Mouse (Mus musculus): ENCODE data around the gene Ebf1. TPM values are rescaled to one million over a fixed set of nuclear protein-coding genes. Genes with fewer than 3 reads are reported as not detected.

Ebf1 gene
- polyA plus RNA-seq, 1 experiment = 2.7 TPM

- Histone ChIP-seq H3ac (ENCODE audit: control insufficient read depth, insufficient read length) (no peak overlapping the region), H3K36me3 (ENCODE audit: control insufficient read depth, insufficient read depth) (no peaks in the 10 kb centered on the region), H3K27me3 (ENCODE audit: control insufficient read depth, insufficient read depth, insufficient read length) (no peaks in the 10 kb centered on the region), H3K79me2 (ENCODE audit: control insufficient read depth, insufficient read depth) (no peaks in the 10 kb centered on the region), H3K4me3 (no peak overlapping the region), H3K4me2 (ENCODE audit: low read depth) (no peak overlapping the region)
- TF ChIP-seq CEBPB (IDR thresholded peaks at IDR 0.05; ENCODE audit: insufficient read depth, poor library complexity, severe bottlenecking) (no peak), E2F4 (IDR thresholded peaks at IDR 0.05; ENCODE audit: insufficient read depth) (no peak), MYOD1 (IDR thresholded peaks at IDR 0.05; ENCODE audit: control insufficient read depth in 1 of 3, insufficient read length in 2 of 3, low read depth in 2 of 3) (no peak), MYOG (IDR thresholded peaks at IDR 0.05; ENCODE audit: control insufficient read depth in 1 of 3, insufficient read depth in 1 of 3, insufficient read length in 2 of 3, low read depth in 2 of 3) (no peak), TCF3 (IDR thresholded peaks at IDR 0.05; ENCODE audit: insufficient read length, low read depth) (no peak), TCF12 (IDR thresholded peaks at IDR 0.05; ENCODE audit: insufficient read depth, poor library complexity, severe bottlenecking) (no peak)
Observed at GRCm38 (mm10) chr11:44632064-44632968, 15.2 kb downstream of the Ebf1 start.

- Histone ChIP-seq H3K4me2 (ENCODE audit: low read depth) (no peak overlapping the region), H3K4me3 (no peak overlapping the region), H3ac (ENCODE audit: control insufficient read depth, insufficient read length) (no peak overlapping the region), H3K36me3 (ENCODE audit: control insufficient read depth, insufficient read depth) (no peaks in the 10 kb centered on the region), H3K79me2 (ENCODE audit: control insufficient read depth, insufficient read depth) (no peaks in the 10 kb centered on the region), H3K27me3 (ENCODE audit: control insufficient read depth, insufficient read depth, insufficient read length) (no peaks in the 10 kb centered on the region)
- TF ChIP-seq MYOD1 (IDR thresholded peaks at IDR 0.05; ENCODE audit: control insufficient read depth in 1 of 3, insufficient read length in 2 of 3, low read depth in 2 of 3) (no peak), CEBPB (IDR thresholded peaks at IDR 0.05; ENCODE audit: insufficient read depth, poor library complexity, severe bottlenecking) (no peak), TCF12 (IDR thresholded peaks at IDR 0.05; ENCODE audit: insufficient read depth, poor library complexity, severe bottlenecking) (no peak)
Observed at GRCm38 (mm10) chr11:44633001-44633693, 16.0 kb downstream of the Ebf1 start.

GRCm38 (mm10) chr11:44634552-44635193, 17.6 kb downstream of the Ebf1 start:
- Histone ChIP-seq H3K79me2 (ENCODE audit: control insufficient read depth, insufficient read depth) (no peaks in the 10 kb centered on the region), H3K27me3 (ENCODE audit: control insufficient read depth, insufficient read depth, insufficient read length) (no peaks in the 10 kb centered on the region), H3K36me3 (ENCODE audit: control insufficient read depth, insufficient read depth) (no peaks in the 10 kb centered on the region), H3K4me2 (ENCODE audit: low read depth) (no peak overlapping the region), H3K4me3 (no peak overlapping the region), H3ac (ENCODE audit: control insufficient read depth, insufficient read length) (no peak overlapping the region)
- no peak for TF ChIP-seq USF1 (IDR thresholded peaks at IDR 0.05; ENCODE audit: low read depth)
- no peak for TF ChIP-seq E2F4 (IDR thresholded peaks at IDR 0.05; ENCODE audit: insufficient read depth)
- no peak for TF ChIP-seq CEBPB (IDR thresholded peaks at IDR 0.05; ENCODE audit: insufficient read depth, poor library complexity, severe bottlenecking)
- TF ChIP-seq TCF3 (IDR thresholded peaks at IDR 0.05; ENCODE audit: insufficient read length, low read depth) = no peak
- no peak for TF ChIP-seq MYOG (IDR thresholded peaks at IDR 0.05; ENCODE audit: control insufficient read depth in 1 of 3, insufficient read depth in 1 of 3, insufficient read length in 2 of 3, low read depth in 2 of 3)
- TF ChIP-seq POLR2AphosphoS2 (IDR thresholded peaks at IDR 0.05; ENCODE audit: insufficient read length, low read depth) = no peak
- TF ChIP-seq POLR2A (IDR thresholded peaks at IDR 0.05; ENCODE audit: insufficient read length, low read depth) = no peak
- TF ChIP-seq SRF (IDR thresholded peaks at IDR 0.05; ENCODE audit: control insufficient read depth, insufficient read length, low read depth) = no peak
- no peak for TF ChIP-seq TCF12 (IDR thresholded peaks at IDR 0.05; ENCODE audit: insufficient read depth, poor library complexity, severe bottlenecking)
- no peak for TF ChIP-seq MYOD1 (IDR thresholded peaks at IDR 0.05; ENCODE audit: control insufficient read depth in 1 of 3, insufficient read length in 2 of 3, low read depth in 2 of 3)
- no peak for TF ChIP-seq REST (IDR thresholded peaks at IDR 0.05; ENCODE audit: insufficient read depth, insufficient read length)
- no peak for TF ChIP-seq MAX (IDR thresholded peaks at IDR 0.05; ENCODE audit: low read depth)

GRCm38 (mm10) chr11:44636241-44636640, 19.1 kb downstream of the Ebf1 start:
- Histone ChIP-seq H3K27me3 (ENCODE audit: control insufficient read depth, insufficient read depth, insufficient read length) (no peaks in the 10 kb centered on the region), H3K4me3 (no peak overlapping the region), H3K36me3 (ENCODE audit: control insufficient read depth, insufficient read depth) (no peaks in the 10 kb centered on the region), H3K4me2 (ENCODE audit: low read depth) (no peak overlapping the region), H3ac (ENCODE audit: control insufficient read depth, insufficient read length) (no peak overlapping the region), H3K79me2 (ENCODE audit: control insufficient read depth, insufficient read depth) (peaks cover under 1% of the 10 kb centered on the region)
- TF ChIP-seq SRF (IDR thresholded peaks at IDR 0.05; ENCODE audit: control insufficient read depth, insufficient read length, low read depth) (no peak), USF1 (IDR thresholded peaks at IDR 0.05; ENCODE audit: low read depth) (no peak), CEBPB (IDR thresholded peaks at IDR 0.05; ENCODE audit: insufficient read depth, poor library complexity, severe bottlenecking) (no peak), MYOD1 (IDR thresholded peaks at IDR 0.05; ENCODE audit: control insufficient read depth in 1 of 3, insufficient read length in 2 of 3, low read depth in 2 of 3) (no peak), E2F4 (IDR thresholded peaks at IDR 0.05; ENCODE audit: insufficient read depth) (no peak), REST (IDR thresholded peaks at IDR 0.05; ENCODE audit: insufficient read depth, insufficient read length) (no peak), POLR2AphosphoS2 (IDR thresholded peaks at IDR 0.05; ENCODE audit: insufficient read length, low read depth) (no peak), TCF12 (IDR thresholded peaks at IDR 0.05; ENCODE audit: insufficient read depth, poor library complexity, severe bottlenecking) (no peak), TCF3 (IDR thresholded peaks at IDR 0.05; ENCODE audit: insufficient read length, low read depth) (no peak), MYOG (IDR thresholded peaks at IDR 0.05; ENCODE audit: control insufficient read depth in 1 of 3, insufficient read depth in 1 of 3, insufficient read length in 2 of 3, low read depth in 2 of 3) (no peak), MAX (IDR thresholded peaks at IDR 0.05; ENCODE audit: low read depth) (no peak), POLR2A (IDR thresholded peaks at IDR 0.05; ENCODE audit: insufficient read length, low read depth) (no peak)

Measured in myocyte (in vitro differentiated cells).